Mouse (Mus musculus) hindbrain, embryonic 11.5 days (tissue): ENCODE data around the gene Fcrl6. TPM values are rescaled to one million over a fixed set of nuclear protein-coding genes. Genes with fewer than 3 reads are reported as not detected.

Experiments
- ATAC-seq: fragments of 200-750 bp; cut with Nextera tagmentation; 2 replicates; pipeline ENCODE4 v1.8.0; 2017; ENCODE audit warnings: mild to moderate bottlenecking, moderate TSS enrichment, moderate library complexity; ENCODE audit not compliant: low FRiP score
- DNase-seq: peaks from one replicate; pipeline ENCODE4 v3.0.0-alpha.2; 2015; ENCODE audit warnings: low spot score
- H3K27ac ChIP-seq: fragments of 300-500 bp; sonication (generic); 2 replicates; pipeline ENCODE4 v1.5.1; 2014; ENCODE audit warnings: mild to moderate bottlenecking, low read depth, low read length
- H3K27me3 ChIP-seq: fragments of 300-500 bp; sonication (generic); 2 replicates; pipeline ENCODE4 v1.6.1; 2014; ENCODE audit warnings: mild to moderate bottlenecking, low read length, moderate library complexity, mixed read lengths; ENCODE audit not compliant: control insufficient read depth, insufficient read depth
- H3K36me3 ChIP-seq: fragments of 300-500 bp; sonication (generic); 2 replicates; pipeline ENCODE4 v1.6.1; 2014; ENCODE audit warnings: mild to moderate bottlenecking, low read length, moderate library complexity, mixed read lengths; ENCODE audit not compliant: control insufficient read depth, insufficient read depth
- H3K4me1 ChIP-seq: fragments of 300-500 bp; sonication (generic); replicated peaks from 2 replicates; pipeline ENCODE4 v1.6.1; 2014; ENCODE audit warnings: low read length, mixed read lengths; ENCODE audit not compliant: control insufficient read depth, insufficient read depth
- H3K4me2 ChIP-seq: fragments of 300-500 bp; sonication (generic); replicated peaks from 2 replicates; pipeline ENCODE4 v1.6.1; 2014; ENCODE audit warnings: mild to moderate bottlenecking, low read depth, low read length
- H3K4me3 ChIP-seq: fragments of 300-500 bp; sonication (generic); 2 replicates; pipeline ENCODE4 v1.5.1; 2014; ENCODE audit warnings: low read depth, low read length
- H3K9ac ChIP-seq: fragments of 300-500 bp; sonication (generic); 2 replicates; pipeline ENCODE4 v1.6.1; 2014; ENCODE audit warnings: low read depth, low read length
- H3K9me3 ChIP-seq: fragments of 300-500 bp; sonication (generic); 2 replicates; pipeline ENCODE4 v1.6.1; 2016; ENCODE audit warnings: low read length; ENCODE audit not compliant: control insufficient read depth
- WGBS: fragments of 180-500 bp; shearing (Covaris S2); extraction: QIAGEN DNeasy Blood & Tissue Kit; methylation state at CpG from one replicate; pipeline ENCODE4 v1.1.7; 2014; 5-methylcytosine and 5-hydroxymethylcytosine counted together
- polyA plus RNA-seq: library from polyadenylated mRNA; unstranded; fragments of >200 nt; fragmentation: Nextera tagmentation; extraction: Ambion mirVana; gene quantifications from 2 replicates; pipeline ENCODE4 v1.2.1, GENCODE M21; 2014

Gene Fcrl6
- polyA plus RNA-seq, 1 experiment from 2014 or later = 0.22 TPM

- no peak within 1 kb of the TSS for H3K4me2 ChIP-seq
- no peaks in the 10 kb centered on the region for H3K9me3 ChIP-seq
- H3K9ac ChIP-seq = no peak within 1 kb of the TSS
- no peaks in the 10 kb centered on the region for H3K4me1 ChIP-seq
- ATAC-seq (no peak), DNase-seq (no peak)
- no peaks in the 10 kb centered on the region for H3K36me3 ChIP-seq
- H3K4me3 ChIP-seq = no peak within 1 kb of the TSS
- no peaks in the 10 kb centered on the region for H3K27me3 ChIP-seq
- 87% methylated on average over 7 of the region's 7 CpGs for WGBS
- no peak within 1 kb of the TSS for H3K27ac ChIP-seq
Measured at GRCm38 (mm10) chr1:172590385-172590784, 12.0 kb downstream of the Fcrl6 start, which contains the start of gene Slamf8. Gene Slamf8, minus strand, starts transcription at chr1:172590568.

- DNase-seq (peak; percentile 33), ATAC-seq (peak; percentile 68; the same call in 1 of the 2 replicates)
- no peaks in the 10 kb centered on the region for H3K27me3 ChIP-seq
- H3K27ac ChIP-seq = no peak overlapping the region
- no peaks in the 10 kb centered on the region for H3K4me1 ChIP-seq
- WGBS = 36% methylated on average over 26 of the region's 26 CpGs
- H3K9ac ChIP-seq = no peak overlapping the region
- no peaks in the 10 kb centered on the region for H3K36me3 ChIP-seq
- no peak overlapping the region for H3K4me3 ChIP-seq
- no peaks in the 10 kb centered on the region for H3K9me3 ChIP-seq
- H3K4me2 ChIP-seq = no peak overlapping the region
Measured at GRCm38 (mm10) chr1:172585612-172586567, 16.5 kb downstream of the Fcrl6 start.

- H3K9ac ChIP-seq = no peak overlapping the region
- no peaks in the 10 kb centered on the region for H3K36me3 ChIP-seq
- DNase-seq (no peak), ATAC-seq (no peak; the same call in 1 of the 2 replicates)
- H3K4me3 ChIP-seq = no peak overlapping the region
- WGBS = 51% methylated on average over 4 of the region's 4 CpGs
- no peak overlapping the region for H3K4me2 ChIP-seq
- no peak overlapping the region for H3K27ac ChIP-seq
- no peaks in the 10 kb centered on the region for H3K9me3 ChIP-seq
- no peaks in the 10 kb centered on the region for H3K4me1 ChIP-seq
- no peaks in the 10 kb centered on the region for H3K27me3 ChIP-seq
Measured at GRCm38 (mm10) chr1:172585026-172585425, 17.3 kb downstream of the Fcrl6 start.

GRCm38 (mm10) chr1:172584271-172584670 lies 18.1 kb downstream of the Fcrl6 start:
- H3K9me3 ChIP-seq = no peaks in the 10 kb centered on the region

GRCm38 (mm10) chr1:172582436-172582835 lies 19.9 kb downstream of the Fcrl6 start:
- WGBS = 85% methylated on average over 8 of the region's 8 CpGs
- no peak overlapping the region for H3K9ac ChIP-seq
- H3K9me3 ChIP-seq = no peaks in the 10 kb centered on the region
- no peak overlapping the region for H3K4me3 ChIP-seq
- H3K36me3 ChIP-seq = no peaks in the 10 kb centered on the region
- no peak for ATAC-seq
- H3K4me2 ChIP-seq = no peak overlapping the region
- no peak overlapping the region for H3K27ac ChIP-seq
- H3K4me1 ChIP-seq = no peaks in the 10 kb centered on the region
- no peak for DNase-seq
- no peaks in the 10 kb centered on the region for H3K27me3 ChIP-seq

More at GRCm38 (mm10) chr1:172584271-172584670, 18.1 kb downstream of the Fcrl6 start:
- DNase-seq (no peak), ATAC-seq (no peak)
- Histone ChIP-seq H3K27ac (no peak overlapping the region), H3K4me3 (no peak overlapping the region), H3K36me3 (no peaks in the 10 kb centered on the region), H3K9ac (no peak overlapping the region), H3K27me3 (no peaks in the 10 kb centered on the region), H3K4me1 (no peaks in the 10 kb centered on the region), H3K4me2 (no peak overlapping the region)
- 86% methylated on average over 6 of the region's 6 CpGs for WGBS

GRCm38 (mm10) chr1:172580116-172580515 lies 22.2 kb downstream of the Fcrl6 start:
- no peak overlapping the region for H3K9ac ChIP-seq
- DNase-seq (no peak), ATAC-seq (no peak)
- no peaks in the 10 kb centered on the region for H3K36me3 ChIP-seq
- H3K27ac ChIP-seq = no peak overlapping the region
- 82% methylated on average over 6 of the region's 6 CpGs for WGBS
- H3K4me1 ChIP-seq = no peaks in the 10 kb centered on the region
- no peaks in the 10 kb centered on the region for H3K9me3 ChIP-seq
- H3K4me2 ChIP-seq = no peak overlapping the region
- no peaks in the 10 kb centered on the region for H3K27me3 ChIP-seq
- H3K4me3 ChIP-seq = no peak overlapping the region

- ATAC-seq = no peak
- H3K4me2 ChIP-seq = no peak overlapping the region
- H3K27me3 ChIP-seq = no peaks in the 10 kb centered on the region
- 63% methylated on average over 4 of the region's 4 CpGs for WGBS
- no peak overlapping the region for H3K27ac ChIP-seq
- no peak overlapping the region for H3K4me3 ChIP-seq
- no peak overlapping the region for H3K9ac ChIP-seq
- H3K4me1 ChIP-seq = 0 out of 2 replicates have a peak, but pooled peaks cover 2% of the 10 kb centered on the region
- H3K36me3 ChIP-seq = no peaks in the 10 kb centered on the region
- H3K9me3 ChIP-seq = no peaks in the 10 kb centered on the region
- no peak for DNase-seq
Measured at GRCm38 (mm10) chr1:172567758-172568157, 34.6 kb downstream of the Fcrl6 start.

GRCm38 (mm10) chr1:172566131-172566530 lies 36.2 kb downstream of the Fcrl6 start:
- no peak for ATAC-seq
- Histone ChIP-seq H3K4me3 (no peak overlapping the region), H3K4me1 (peaks cover 2% of the 10 kb centered on the region; the same call in 1 of the 2 replicates), H3K27ac (no peak overlapping the region), H3K36me3 (no peaks in the 10 kb centered on the region), H3K9me3 (no peaks in the 10 kb centered on the region), H3K27me3 (peaks cover 16% of the 10 kb centered on the region), H3K4me2 (no peak overlapping the region), H3K9ac (no peak overlapping the region)
- DNase-seq = no peak
- WGBS = 63% methylated on average over 3 of the region's 3 CpGs

GRCm38 (mm10) chr1:172563465-172563828 lies 38.9 kb downstream of the Fcrl6 start:
- peaks cover 2% of the 10 kb centered on the region; the same call in 1 of the 2 replicates for H3K4me1 ChIP-seq
- WGBS = 3% methylated on average over 10 of the region's 10 CpGs
- no peaks in the 10 kb centered on the region for H3K36me3 ChIP-seq
- ATAC-seq (peak; percentile 17), DNase-seq (no peak)
- peak overlapping the region; percentile 69 for H3K4me3 ChIP-seq
- H3K4me2 ChIP-seq = peak overlapping the region; percentile 93
- no peak overlapping the region for H3K27ac ChIP-seq
- no peaks in the 10 kb centered on the region for H3K9me3 ChIP-seq
- peak overlapping the region; percentile 74 for H3K9ac ChIP-seq
- H3K27me3 ChIP-seq = peaks cover 23% of the 10 kb centered on the region
